12 mouse cellular contexts compared by ENCODE assay signal in genomic region chr16:89954525-89954924, GRCm38 (mm10).
DNase-seq lines count a peak whose midpoint lies in the region; ATAC-seq lines count a peak whose summit lies in the region.
"Had no signal": no experiment of that assay in that cellular context is flagged by ENCODE, and none has a peak within 500 bp of the region (broad histone marks: within the 10 kb centered on the region; RNA-seq: fewer than 3 reads in every experiment).

No protein-coding gene starts in this region.

- H3K4me3 ChIP-seq in hindbrain, embryonic 10.5 days: no peak overlapping the region
- no peak overlapping the region for H3K4me3 ChIP-seq in hindbrain, embryonic 13.5 days
- no peak overlapping the region for H3K4me3 ChIP-seq in intestine, embryonic 14.5 days (ENCODE audit: low read depth, low read length)
- H3K4me3 ChIP-seq in stomach, embryonic 14.5 days (ENCODE audit: low read depth, low read length): no peak overlapping the region
- H3K4me3 ChIP-seq in forebrain, embryonic 16.5 days (replicated peaks; ENCODE audit: low read length): no peak overlapping the region
- H3K4me3 ChIP-seq: midbrain, embryonic 10.5 days; neural tube, embryonic 15.5 days had no signal

- no peak for DNase-seq in hindbrain, embryonic 10.5 days (ENCODE audit: low spot score)
- peak; percentile 62 for DNase-seq in intestine, embryonic 14.5 days (ENCODE audit: low spot score)
- peak; percentile 34 to 59 for DNase-seq in kidney, postnatal 4 days
- no peak for DNase-seq in frontal cortex, postnatal 10 days (ENCODE audit: low spot score in 2 of 2)
- DNase-seq in ovary, postnatal 36 days (ENCODE audit: low spot score): no peak
- DNase-seq: B cell, adult 2 months; cerebellum, postnatal 36 days had no signal

- 0 out of 2 replicates have a peak, but pooled peaks cover 5% of the 10 kb centered on the region for H3K27me3 ChIP-seq in hindbrain, embryonic 10.5 days (ENCODE audit: insufficient read depth, poor library complexity, severe bottlenecking)
- H3K27me3 ChIP-seq in hindbrain, embryonic 13.5 days: no peaks in the 10 kb centered on the region; the same call in 1 of the 2 replicates
- H3K27me3 ChIP-seq in intestine, embryonic 14.5 days (replicated peaks; ENCODE audit: control insufficient read depth, insufficient read depth, low read length): no peaks in the 10 kb centered on the region
- H3K27me3 ChIP-seq in stomach, embryonic 14.5 days (ENCODE audit: control insufficient read depth, insufficient read depth, low read length): no peaks in the 10 kb centered on the region
- H3K27me3 ChIP-seq in forebrain, embryonic 16.5 days (replicated peaks; ENCODE audit: control insufficient read depth, insufficient read depth, low read length): no peaks in the 10 kb centered on the region
- H3K27me3 ChIP-seq: neural tube, embryonic 15.5 days had no signal

- no peak overlapping the region for H3K9ac ChIP-seq in hindbrain, embryonic 13.5 days
- no peak overlapping the region for H3K9ac ChIP-seq in intestine, embryonic 14.5 days (ENCODE audit: low read length)
- H3K9ac ChIP-seq in stomach, embryonic 14.5 days (replicated peaks; ENCODE audit: low read depth, low read length): no peak overlapping the region
- H3K9ac ChIP-seq in forebrain, embryonic 16.5 days (replicated peaks; ENCODE audit: low read depth, low read length): no peak overlapping the region
- H3K9ac ChIP-seq: neural tube, embryonic 15.5 days had no signal

- no peak for ATAC-seq in hindbrain, embryonic 13.5 days (ENCODE audit: low FRiP score)
- ATAC-seq in intestine, embryonic 14.5 days (replicated peaks; ENCODE audit: low FRiP score, low TSS enrichment, low read depth): peak; percentile 82
- ATAC-seq in stomach, embryonic 14.5 days (ENCODE audit: insufficient number of reproducible peaks, insufficient read depth, low FRiP score, low read depth): peak; percentile 84
- ATAC-seq in forebrain, embryonic 16.5 days: no peak

- H3K9me3 ChIP-seq in hindbrain, embryonic 10.5 days: no peaks in the 10 kb centered on the region
- H3K9me3 ChIP-seq in hindbrain, embryonic 13.5 days: no peaks in the 10 kb centered on the region
- no peaks in the 10 kb centered on the region for H3K9me3 ChIP-seq in intestine, embryonic 14.5 days (ENCODE audit: control insufficient read depth, low read length)
- no peaks in the 10 kb centered on the region for H3K9me3 ChIP-seq in stomach, embryonic 14.5 days (ENCODE audit: control insufficient read depth, low read depth, low read length)
- H3K9me3 ChIP-seq in forebrain, embryonic 16.5 days (ENCODE audit: control insufficient read depth, low read length): no peaks in the 10 kb centered on the region
- H3K9me3 ChIP-seq: midbrain, embryonic 10.5 days; neural tube, embryonic 15.5 days had no signal

- 61% methylated on average over 8 of the region's 8 CpGs for WGBS in hindbrain, embryonic 10.5 days
- 76% methylated on average over 8 of the region's 8 CpGs for WGBS in hindbrain, embryonic 13.5 days
- 60% methylated on average over 8 of the region's 8 CpGs for WGBS in intestine, embryonic 14.5 days
- 55% methylated on average over 8 of the region's 8 CpGs for WGBS in stomach, embryonic 14.5 days
- 69% methylated on average over 8 of the region's 8 CpGs for WGBS in forebrain, embryonic 16.5 days

- peaks cover 51% of the 10 kb centered on the region for H3K4me1 ChIP-seq in hindbrain, embryonic 10.5 days (replicated peaks)
- peaks cover 27% of the 10 kb centered on the region for H3K4me1 ChIP-seq in hindbrain, embryonic 13.5 days (replicated peaks)
- H3K4me1 ChIP-seq in intestine, embryonic 14.5 days (replicated peaks; ENCODE audit: control insufficient read depth, insufficient read depth, low read length): peaks cover 11% of the 10 kb centered on the region
- H3K4me1 ChIP-seq in stomach, embryonic 14.5 days (ENCODE audit: control insufficient read depth, insufficient read depth, low read length): peaks cover 17% of the 10 kb centered on the region; the same call in 1 of the 2 replicates
- peaks cover 5% of the 10 kb centered on the region; the same call in 1 of the 2 replicates for H3K4me1 ChIP-seq in forebrain, embryonic 16.5 days (replicated peaks; ENCODE audit: control insufficient read depth, insufficient read depth, low read length)

- peak overlapping the region; percentile 62; the same call in 1 of the 2 replicates for H3K27ac ChIP-seq in hindbrain, embryonic 10.5 days
- H3K27ac ChIP-seq in hindbrain, embryonic 13.5 days: no peak overlapping the region
- no peak overlapping the region for H3K27ac ChIP-seq in intestine, embryonic 14.5 days (ENCODE audit: low read depth)
- H3K27ac ChIP-seq in stomach, embryonic 14.5 days (ENCODE audit: low read length): peak overlapping the region; percentile 48; the same call in 1 of the 2 replicates
- no peak overlapping the region for H3K27ac ChIP-seq in forebrain, embryonic 16.5 days (ENCODE audit: low read length)
- H3K27ac ChIP-seq: midbrain, embryonic 10.5 days; neural tube, embryonic 15.5 days had no signal

- H3K4me2 ChIP-seq in hindbrain, embryonic 13.5 days: no peak overlapping the region
- H3K4me2 ChIP-seq in intestine, embryonic 14.5 days (ENCODE audit: low read length): no peak overlapping the region
- no peak overlapping the region for H3K4me2 ChIP-seq in stomach, embryonic 14.5 days (replicated peaks; ENCODE audit: low read depth, low read length)
- no peak overlapping the region for H3K4me2 ChIP-seq in forebrain, embryonic 16.5 days (ENCODE audit: low read length)
- H3K4me2 ChIP-seq: neural tube, embryonic 15.5 days had no signal

- H3K36me3 ChIP-seq in hindbrain, embryonic 10.5 days: peaks cover 27% of the 10 kb centered on the region; the same call in 1 of the 2 replicates
- H3K36me3 ChIP-seq in hindbrain, embryonic 13.5 days: no peaks in the 10 kb centered on the region; the same call in 1 of the 2 replicates
- H3K36me3 ChIP-seq in intestine, embryonic 14.5 days (ENCODE audit: control insufficient read depth, insufficient read depth, low read length): no peaks in the 10 kb centered on the region
- H3K36me3 ChIP-seq in stomach, embryonic 14.5 days (ENCODE audit: control insufficient read depth, insufficient read depth, low read length): no peaks in the 10 kb centered on the region
- no peaks in the 10 kb centered on the region for H3K36me3 ChIP-seq in forebrain, embryonic 16.5 days (ENCODE audit: control insufficient read depth, insufficient read depth)
- H3K36me3 ChIP-seq: neural tube, embryonic 15.5 days had no signal

Comparison
In these comparisons a context has a peak if more than half of its experiments do, and no peak if none do; other contexts are left out.
1. H3K27ac ChIP-seq: peak in hindbrain, embryonic 10.5 days (single experiment) and stomach, embryonic 14.5 days (single experiment); none in hindbrain, embryonic 13.5 days (single experiment), intestine, embryonic 14.5 days (single experiment) and forebrain, embryonic 16.5 days (single experiment).
2. DNase-seq: peak in intestine, embryonic 14.5 days (single experiment) and kidney, postnatal 4 days (2 of 2); none in hindbrain, embryonic 10.5 days (single experiment), frontal cortex, postnatal 10 days (0 of 2) and ovary, postnatal 36 days (single experiment).
3. ATAC-seq: peak in intestine, embryonic 14.5 days (single experiment) and stomach, embryonic 14.5 days (single experiment); none in hindbrain, embryonic 13.5 days (single experiment) and forebrain, embryonic 16.5 days (single experiment).